Mouse (Mus musculus) lung, postnatal 25 days (tissue): ENCODE results near the gene Sh3gl1.
A peak's percentile ranks its signal among the peaks of the same experiment; 100 is the strongest.

Source experiments
- DNase-seq: peaks from one replicate; pipeline ENCODE4 v3.0.0; 2022; ENCODE audit warnings: low spot score

Gene Sh3gl1

GRCm38 (mm10) chr17:56021161-56021910, 15.1 kb downstream of the Sh3gl1 start:
- no peak for DNase-seq

- no peak for DNase-seq
These were observed 15.9 kb downstream of the Sh3gl1 start for GRCm38 (mm10) chr17:56020400-56021084.

GRCm38 (mm10) chr17:56018347-56019131, 17.9 kb downstream of the Sh3gl1 start:
- peak; percentile 58 for DNase-seq

- DNase-seq = no peak
These were observed 18.6 kb downstream of the Sh3gl1 start for GRCm38 (mm10) chr17:56017848-56018247.

- no peak for DNase-seq
These were observed 19.3 kb downstream of the Sh3gl1 start for GRCm38 (mm10) chr17:56016793-56017785.

GRCm38 (mm10) chr17:56016382-56016781, 20.1 kb downstream of the Sh3gl1 start:
- DNase-seq = no peak

GRCm38 (mm10) chr17:56015293-56015692, 21.1 kb downstream of the Sh3gl1 start:
- DNase-seq = no peak

GRCm38 (mm10) chr17:56011441-56011840, 25.0 kb downstream of the Sh3gl1 start:
- no peak for DNase-seq

GRCm38 (mm10) chr17:56010681-56011080, 25.8 kb downstream of the Sh3gl1 start:
- DNase-seq = peak; percentile 74

- no peak for DNase-seq
These were observed 26.2 kb downstream of the Sh3gl1 start for GRCm38 (mm10) chr17:56010255-56010654.

- DNase-seq = no peak
These were observed 26.5 kb downstream of the Sh3gl1 start for GRCm38 (mm10) chr17:56009962-56010240.

GRCm38 (mm10) chr17:56009088-56009961, 27.1 kb downstream of the Sh3gl1 start:
- DNase-seq = peak; percentile 95

- DNase-seq = peak; percentile 97
These were observed 27.9 kb downstream of the Sh3gl1 start for GRCm38 (mm10) chr17:56008356-56009087.

- DNase-seq = no peak
These were observed 28.7 kb downstream of the Sh3gl1 start for GRCm38 (mm10) chr17:56007444-56008355.

- DNase-seq = no peak
These were observed 29.5 kb downstream of the Sh3gl1 start for GRCm38 (mm10) chr17:56006956-56007355.

GRCm38 (mm10) chr17:56005415-56006061, 30.9 kb downstream of the Sh3gl1 start, which contains the start of the genes Stap2 and Mpnd:
Gene Stap2, minus strand, starts transcription at chr17:56005584.
Gene Mpnd, plus strand, starts transcription at chr17:56005711.
- DNase-seq = peak; percentile 79

- no peak for DNase-seq
These were observed 33.4 kb downstream of the Sh3gl1 start for GRCm38 (mm10) chr17:56003000-56003399.
